Mouse (Mus musculus) forelimb bud, embryonic 11.5 days (tissue): Measurements from ENCODE around the gene Epn3.

Source experiments
- DNase-seq: peaks from one replicate; pipeline ENCODE4 v3.0.0-alpha.2; 2012; ENCODE audit warnings: low read depth, low spot score

Gene Epn3

GRCm38 (mm10) chr11:94499661-94500152 is at the start of gene Epn3:
TSS of gene Epn3 (minus strand) at chr11:94499974.
- peak; percentile 53 for DNase-seq

GRCm38 (mm10) chr11:94548888-94549690 is 49.3 kb upstream of the Epn3 start, which contains the start of gene Rsad1:
TSS of gene Rsad1 (minus strand) at chr11:94549255.
- peak; percentile 91 for DNase-seq

GRCm38 (mm10) chr11:94548041-94548784 is 48.4 kb upstream of the Epn3 start:
- DNase-seq = no peak

- no peak for DNase-seq
Observed at GRCm38 (mm10) chr11:94547271-94547670, 47.5 kb upstream of the Epn3 start.

- no peak for DNase-seq
Observed at GRCm38 (mm10) chr11:94546381-94546780, 46.6 kb upstream of the Epn3 start.

- no peak for DNase-seq
Observed at GRCm38 (mm10) chr11:94544422-94544821, 44.6 kb upstream of the Epn3 start.

GRCm38 (mm10) chr11:94543932-94544331 is 44.2 kb upstream of the Epn3 start:
- peak; percentile 58 for DNase-seq

- DNase-seq = no peak
Observed at GRCm38 (mm10) chr11:94543344-94543743, 43.6 kb upstream of the Epn3 start.

- no peak for DNase-seq
Observed at GRCm38 (mm10) chr11:94542400-94542799, 42.6 kb upstream of the Epn3 start.

GRCm38 (mm10) chr11:94539761-94540160 is 40.0 kb upstream of the Epn3 start:
- DNase-seq = no peak

GRCm38 (mm10) chr11:94538733-94539292 is 39.0 kb upstream of the Epn3 start:
- no peak for DNase-seq

GRCm38 (mm10) chr11:94533171-94533570 is 33.4 kb upstream of the Epn3 start:
- DNase-seq = no peak

GRCm38 (mm10) chr11:94528879-94529278 is 29.1 kb upstream of the Epn3 start:
- DNase-seq = no peak

GRCm38 (mm10) chr11:94526171-94526879 is 26.6 kb upstream of the Epn3 start:
- peak; percentile 78 for DNase-seq

GRCm38 (mm10) chr11:94521219-94521843 is 21.6 kb upstream of the Epn3 start, which contains the start of gene Mycbpap:
TSS of gene Mycbpap (minus strand) at chr11:94521742.
- DNase-seq = peak; percentile 78

GRCm38 (mm10) chr11:94513452-94513851 is 13.7 kb upstream of the Epn3 start:
- no peak for DNase-seq

- no peak for DNase-seq
Observed at GRCm38 (mm10) chr11:94508976-94509375, 9.2 kb upstream of the Epn3 start.

GRCm38 (mm10) chr11:94501482-94501881 is 1.7 kb upstream of the Epn3 start:
- DNase-seq = no peak

GRCm38 (mm10) chr11:94500362-94500761 is 588 bp upstream of the Epn3 start:
- DNase-seq = no peak

GRCm38 (mm10) chr11:94499035-94499434 is 739 bp downstream of the Epn3 start:
- no peak for DNase-seq
